Mouse (Mus musculus) hindbrain, embryonic 12.5 days (tissue): ENCODE results near the gene Cobl. TPM values are rescaled to one million over a fixed set of nuclear protein-coding genes. Genes with fewer than 3 reads are reported as not detected.

Experiments
- ATAC-seq: fragments of 200-750 bp; cut with Nextera tagmentation; 2 replicates; pipeline ENCODE4 v1.8.0; 2017; ENCODE audit warnings: moderate TSS enrichment; ENCODE audit not compliant: low FRiP score
- H3K27ac ChIP-seq: fragments of 300-500 bp; sonication (generic); 2 replicates; pipeline ENCODE4 v1.5.1; 2016; ENCODE audit warnings: mild to moderate bottlenecking
- H3K27me3 ChIP-seq: fragments of 300-500 bp; sonication (generic); 2 replicates; pipeline ENCODE4 v1.6.1; 2016; ENCODE audit warnings: mild to moderate bottlenecking
- H3K36me3 ChIP-seq: fragments of 300-500 bp; sonication (generic); 2 replicates; pipeline ENCODE4 v1.6.1; 2016; ENCODE audit warnings: mild to moderate bottlenecking
- H3K4me1 ChIP-seq: fragments of 300-500 bp; sonication (generic); 2 replicates; pipeline ENCODE4 v1.6.1; 2016
- H3K4me2 ChIP-seq: fragments of 300-500 bp; sonication (generic); replicated peaks from 2 replicates; pipeline ENCODE4 v1.6.1; 2016; ENCODE audit warnings: mild to moderate bottlenecking
- H3K4me3 ChIP-seq: fragments of 300-500 bp; sonication (generic); 2 replicates; pipeline ENCODE4 v1.5.1; 2016; ENCODE audit warnings: mild to moderate bottlenecking
- H3K9ac ChIP-seq: fragments of 300-500 bp; sonication (generic); 2 replicates; pipeline ENCODE4 v1.6.1; 2016; ENCODE audit warnings: mild to moderate bottlenecking, moderate library complexity
- H3K9me3 ChIP-seq: fragments of 300-500 bp; sonication (generic); replicated peaks from 2 replicates; pipeline ENCODE4 v1.6.1; 2016; ENCODE audit warnings: mild to moderate bottlenecking
- WGBS: fragments of 180-500 bp; shearing (Covaris S2); methylation state at CpG from one replicate; pipeline ENCODE4 v1.1.7; 2016; 5-methylcytosine and 5-hydroxymethylcytosine counted together
- polyA plus RNA-seq: library from polyadenylated mRNA; unstranded; fragments of >200 nt; fragmentation: Nextera tagmentation; extraction: Ambion mirVana; gene quantifications from 2 replicates; pipeline ENCODE4 v1.2.1, GENCODE M21; 2016

Cobl gene
- polyA plus RNA-seq, 1 experiment from 2014 or later: 5.3 TPM

GRCm38 (mm10) chr11:12373106-12374098, 91.4 kb downstream of the Cobl start:
- 39% methylated on average over 12 of the region's 12 CpGs for WGBS
- Histone ChIP-seq H3K4me3 (no peak overlapping the region), H3K9ac (no peak overlapping the region), H3K27ac (no peak overlapping the region), H3K4me1 (no peaks in the 10 kb centered on the region), H3K36me3 (no peaks in the 10 kb centered on the region), H3K4me2 (no peak overlapping the region), H3K9me3 (no peaks in the 10 kb centered on the region), H3K27me3 (no peaks in the 10 kb centered on the region)
- peak; percentile 90 for ATAC-seq

- H3K36me3 ChIP-seq: no peaks in the 10 kb centered on the region
- ATAC-seq: no peak
- no peaks in the 10 kb centered on the region for H3K4me1 ChIP-seq
- no peaks in the 10 kb centered on the region for H3K27me3 ChIP-seq
- no peak overlapping the region for H3K4me2 ChIP-seq
- no peaks in the 10 kb centered on the region for H3K9me3 ChIP-seq
- H3K4me3 ChIP-seq: no peak overlapping the region
- H3K27ac ChIP-seq: no peak overlapping the region
- no peak overlapping the region for H3K9ac ChIP-seq
Measured at GRCm38 (mm10) chr11:12370957-12371356, 93.8 kb downstream of the Cobl start.

DNA sequence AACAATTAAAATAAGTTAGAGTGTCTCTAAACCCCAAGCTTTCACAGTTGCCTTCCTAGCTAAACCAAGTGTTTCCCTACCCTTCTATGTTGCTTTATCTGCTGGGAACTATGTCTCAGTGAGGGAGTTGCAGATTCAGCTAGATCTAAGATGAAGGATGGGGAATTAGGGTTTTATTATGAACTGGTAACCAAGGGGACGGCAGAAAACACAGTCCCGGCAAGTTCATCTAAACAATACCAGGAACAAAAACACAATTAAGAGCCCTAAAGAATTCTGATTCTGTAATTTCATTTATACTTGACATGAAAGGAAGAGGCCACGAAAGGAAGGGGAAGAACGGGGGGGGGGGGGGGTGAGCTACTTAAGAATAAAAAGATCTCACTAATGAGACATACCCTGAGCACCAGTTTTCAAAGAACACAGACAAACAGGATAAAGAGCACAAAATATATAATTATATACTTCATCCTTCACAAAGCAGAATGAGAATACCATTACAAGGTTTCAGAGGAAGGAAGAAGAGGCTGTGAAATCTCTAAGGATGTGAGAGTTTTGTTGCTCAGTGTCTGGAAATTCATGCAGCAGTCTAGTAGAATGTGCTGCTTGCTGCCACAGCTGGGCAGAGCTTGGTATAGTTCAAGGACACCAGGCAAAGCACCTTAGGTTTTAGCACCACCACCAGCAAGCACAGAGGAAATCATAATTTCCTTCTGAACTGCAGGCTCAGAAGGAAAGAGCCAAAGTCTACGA, 97.2 kb downstream of the Cobl start:
- Histone ChIP-seq H3K9ac (no peak overlapping the region), H3K4me2 (no peak overlapping the region), H3K27me3 (no peaks in the 10 kb centered on the region), H3K9me3 (no peaks in the 10 kb centered on the region), H3K4me3 (no peak overlapping the region), H3K27ac (no peak overlapping the region), H3K4me1 (no peaks in the 10 kb centered on the region), H3K36me3 (no peaks in the 10 kb centered on the region)
- ATAC-seq: no peak
- WGBS: 58% methylated on average over 5 of the region's 5 CpGs

GRCm38 (mm10) chr11:12359336-12360000, 105.3 kb downstream of the Cobl start:
- Histone ChIP-seq H3K36me3 (no peaks in the 10 kb centered on the region), H3K27ac (no peak overlapping the region), H3K4me1 (no peaks in the 10 kb centered on the region), H3K27me3 (no peaks in the 10 kb centered on the region), H3K4me3 (no peak overlapping the region), H3K9ac (no peak overlapping the region), H3K9me3 (no peaks in the 10 kb centered on the region), H3K4me2 (no peak overlapping the region)
- 18% methylated on average over 2 of the region's 2 CpGs for WGBS
- peak; percentile 81 for ATAC-seq

- ATAC-seq: no peak
- 76% methylated on average over 4 of the region's 4 CpGs for WGBS
Measured at GRCm38 (mm10) chr11:12358602-12359001, 106.2 kb downstream of the Cobl start.

DNA sequence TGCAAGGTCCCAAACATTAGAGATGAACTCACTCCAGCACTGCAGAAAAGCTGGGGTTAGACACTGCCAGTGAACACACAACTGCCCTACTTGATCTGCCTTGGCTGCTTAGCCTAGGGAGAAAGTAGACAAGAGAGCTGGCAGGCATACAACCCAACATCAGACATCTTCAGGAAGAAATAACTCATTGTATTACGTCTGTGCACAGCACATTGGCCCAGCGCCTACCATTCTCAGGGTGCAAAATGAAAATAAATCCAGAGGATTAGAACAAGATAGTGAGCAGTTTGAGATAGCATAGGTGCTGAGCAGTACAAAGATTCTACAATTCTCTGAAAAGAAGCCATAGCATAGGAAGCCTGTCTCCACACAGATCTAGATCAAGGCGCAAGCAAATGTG, 109.1 kb downstream of the Cobl start:
- H3K4me3 ChIP-seq: no peak overlapping the region
- no peak for ATAC-seq
- H3K9me3 ChIP-seq: no peaks in the 10 kb centered on the region
- no peak overlapping the region for H3K27ac ChIP-seq
- no peak overlapping the region for H3K9ac ChIP-seq
- H3K4me2 ChIP-seq: no peak overlapping the region
- H3K36me3 ChIP-seq: no peaks in the 10 kb centered on the region
- H3K27me3 ChIP-seq: no peaks in the 10 kb centered on the region
- H3K4me1 ChIP-seq: no peaks in the 10 kb centered on the region
- 83% methylated on average over 3 of the region's 3 CpGs for WGBS

More at GRCm38 (mm10) chr11:12358602-12359001, 106.2 kb downstream of the Cobl start:
- H3K4me2 ChIP-seq: no peak overlapping the region
- no peaks in the 10 kb centered on the region for H3K36me3 ChIP-seq
- H3K4me3 ChIP-seq: no peak overlapping the region
- H3K27me3 ChIP-seq: no peaks in the 10 kb centered on the region
- H3K4me1 ChIP-seq: no peaks in the 10 kb centered on the region
- no peak overlapping the region for H3K27ac ChIP-seq
- H3K9me3 ChIP-seq: no peaks in the 10 kb centered on the region
- H3K9ac ChIP-seq: no peak overlapping the region

GRCm38 (mm10) chr11:12350986-12351546, 113.7 kb downstream of the Cobl start:
- no peak overlapping the region for H3K4me3 ChIP-seq
- no peaks in the 10 kb centered on the region for H3K27me3 ChIP-seq
- H3K36me3 ChIP-seq: no peaks in the 10 kb centered on the region
- no peak overlapping the region for H3K9ac ChIP-seq
- WGBS: 63% methylated on average over 3 of the region's 3 CpGs
- no peaks in the 10 kb centered on the region for H3K4me1 ChIP-seq
- no peak for ATAC-seq
- no peaks in the 10 kb centered on the region for H3K9me3 ChIP-seq
- H3K27ac ChIP-seq: no peak overlapping the region
- H3K4me2 ChIP-seq: no peak overlapping the region

- Histone ChIP-seq H3K36me3 (no peaks in the 10 kb centered on the region), H3K27ac (no peak overlapping the region), H3K9me3 (no peaks in the 10 kb centered on the region), H3K27me3 (no peaks in the 10 kb centered on the region), H3K9ac (no peak overlapping the region), H3K4me2 (no peak overlapping the region), H3K4me1 (no peaks in the 10 kb centered on the region), H3K4me3 (no peak overlapping the region)
- no peak for ATAC-seq
- 92% methylated on average over 1 of the region's 1 CpGs for WGBS
Measured at GRCm38 (mm10) chr11:12350086-12350485, 114.7 kb downstream of the Cobl start.

- WGBS: 80% methylated on average over 2 of the region's 2 CpGs
- Histone ChIP-seq H3K27ac (no peak overlapping the region), H3K4me2 (no peak overlapping the region), H3K4me3 (no peak overlapping the region), H3K4me1 (no peaks in the 10 kb centered on the region), H3K27me3 (no peaks in the 10 kb centered on the region), H3K9me3 (no peaks in the 10 kb centered on the region), H3K9ac (no peak overlapping the region), H3K36me3 (no peaks in the 10 kb centered on the region)
- no peak for ATAC-seq
Measured at GRCm38 (mm10) chr11:12346486-12346885, 118.3 kb downstream of the Cobl start.

DNA sequence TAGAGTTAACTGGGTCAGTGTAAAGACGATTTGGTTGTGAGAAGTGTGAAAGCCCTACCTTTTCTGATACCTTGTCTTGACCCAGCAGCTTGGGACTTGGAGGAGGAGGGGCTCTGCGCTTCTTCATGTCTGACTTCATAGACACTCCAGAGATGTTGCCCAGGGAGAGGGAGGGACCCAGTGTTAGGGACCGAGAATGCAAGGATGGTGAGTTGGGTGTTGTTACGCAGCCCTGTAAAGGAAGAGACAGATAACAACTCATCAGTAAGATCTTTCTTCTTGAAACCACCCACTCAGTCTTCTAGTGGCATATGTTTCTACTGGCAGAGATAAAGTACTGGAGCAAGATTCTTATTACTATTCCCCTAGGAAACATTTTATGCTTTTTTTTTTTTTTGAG, 121.1 kb downstream of the Cobl start:
- no peak overlapping the region for H3K9ac ChIP-seq
- H3K9me3 ChIP-seq: no peaks in the 10 kb centered on the region
- H3K36me3 ChIP-seq: no peaks in the 10 kb centered on the region
- ATAC-seq: no peak
- no peak overlapping the region for H3K4me2 ChIP-seq
- H3K27me3 ChIP-seq: no peaks in the 10 kb centered on the region
- 91% methylated on average over 4 of the region's 4 CpGs for WGBS
- H3K4me3 ChIP-seq: no peak overlapping the region
- no peak overlapping the region for H3K27ac ChIP-seq
- H3K4me1 ChIP-seq: no peaks in the 10 kb centered on the region

GRCm38 (mm10) chr11:12340697-12341096, 124.1 kb downstream of the Cobl start:
- H3K4me2 ChIP-seq: no peak overlapping the region
- no peaks in the 10 kb centered on the region for H3K4me1 ChIP-seq
- ATAC-seq: no peak
- H3K4me3 ChIP-seq: no peak overlapping the region
- H3K27ac ChIP-seq: no peak overlapping the region
- no peaks in the 10 kb centered on the region for H3K36me3 ChIP-seq
- no peaks in the 10 kb centered on the region for H3K27me3 ChIP-seq
- no peaks in the 10 kb centered on the region for H3K9me3 ChIP-seq
- H3K9ac ChIP-seq: no peak overlapping the region

DNA sequence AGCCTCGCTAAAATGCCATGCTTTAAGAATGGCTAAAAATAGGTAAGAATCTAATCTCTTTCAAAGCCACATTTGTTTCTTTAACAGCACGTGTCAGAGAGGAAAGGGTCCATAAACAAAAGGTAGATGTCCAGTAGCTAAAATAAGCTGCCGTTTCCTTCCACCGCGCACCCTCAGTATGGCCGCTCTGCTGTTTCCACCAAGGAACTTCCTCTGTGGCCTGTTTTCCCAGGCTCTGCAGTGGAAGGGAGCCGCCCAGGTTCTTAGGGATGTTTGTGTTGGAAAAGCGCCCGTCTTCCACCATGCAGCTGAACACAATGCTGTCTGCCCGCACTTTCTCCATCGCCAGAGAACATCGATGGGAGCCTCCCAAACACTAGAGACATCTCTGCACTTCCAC, 128.6 kb downstream of the Cobl start:
- H3K27ac ChIP-seq: no peak overlapping the region
- WGBS: 76% methylated on average over 12 of the region's 12 CpGs
- no peaks in the 10 kb centered on the region for H3K9me3 ChIP-seq
- H3K9ac ChIP-seq: no peak overlapping the region
- no peak overlapping the region for H3K4me2 ChIP-seq
- no peaks in the 10 kb centered on the region for H3K4me1 ChIP-seq
- H3K27me3 ChIP-seq: no peaks in the 10 kb centered on the region
- no peak overlapping the region for H3K4me3 ChIP-seq
- no peak for ATAC-seq
- no peaks in the 10 kb centered on the region for H3K36me3 ChIP-seq
